Mouse (Mus musculus) CH12.LX (cell line): ENCODE data around the gene Serpinb8. TPM values are rescaled to one million over a fixed set of nuclear protein-coding genes. Genes with fewer than 3 reads are reported as not detected.

Source experiments
- DNase-seq: peaks from one replicate; pipeline ENCODE4 v3.0.0-alpha.2; 2013; ENCODE audit errors: extremely low read depth
- H3K27ac ChIP-seq: 2 replicates; pipeline ENCODE4 v1.5.1; 2012; ENCODE audit warnings: low read depth, mild to moderate bottlenecking, control low read depth, moderate library complexity; ENCODE audit not compliant: insufficient read depth
- H3K27me3 ChIP-seq: replicated peaks from 2 replicates; pipeline ENCODE3; 2012; ENCODE audit warnings: inconsistent platforms
- H3K36me3 ChIP-seq, 2 experiments: replicated peaks in 1 of 2; 2 replicates each; pipeline versions ENCODE3 to v1.6.1; 2012; ENCODE audit warnings: inconsistent platforms in 1 of 2, low read length in 1 of 2, mild to moderate bottlenecking in 1 of 2, mixed read lengths in 1 of 2, moderate library complexity in 1 of 2; ENCODE audit not compliant: control insufficient read depth in 1 of 2, insufficient read depth in 1 of 2
- H3K4me1 ChIP-seq, 2 experiments: 2 replicates each; pipeline ENCODE4 v1.6.1; 2012; ENCODE audit warnings: inconsistent platforms in 1 of 2, moderate library complexity in 1 of 2; ENCODE audit not compliant: insufficient read depth in 2 of 2, control insufficient read depth in 1 of 2
- H3K4me2 ChIP-seq: 2 replicates; pipeline ENCODE4 v1.6.1; 2012; ENCODE audit warnings: low read depth, mild to moderate bottlenecking, control low read depth; ENCODE audit not compliant: poor library complexity, insufficient read depth, severe bottlenecking
- H3K4me3 ChIP-seq, 3 experiments: fragments of 150-350 bp in 1 of 3; sonication (generic) in 1 of 3; replicated peaks in 1 of 3; 2 replicates each; pipeline versions ENCODE3 to v1.5.1; 2011 to 2012; ENCODE audit warnings: low read depth in 2 of 3, low read length in 2 of 3, mild to moderate bottlenecking in 2 of 3, moderate library complexity in 2 of 3, control low read depth in 1 of 3, improper control_type of control experiment in 1 of 3, inconsistent platforms in 1 of 3, mixed read lengths in 1 of 3; ENCODE audit not compliant: poor library complexity in 1 of 3
- H3K79me2 ChIP-seq: replicated peaks from 2 replicates; pipeline ENCODE4 v1.6.1; 2012; ENCODE audit warnings: mild to moderate bottlenecking, moderate library complexity; ENCODE audit not compliant: control insufficient read depth, poor library complexity, insufficient read depth, severe bottlenecking; ENCODE audit errors: extremely low read depth
- H3K9ac ChIP-seq: 2 replicates; pipeline ENCODE4 v1.6.1; 2012; ENCODE audit warnings: low read depth, mild to moderate bottlenecking, control low read depth, moderate library complexity; ENCODE audit not compliant: insufficient read depth
- H3K9me3 ChIP-seq: replicated peaks from 2 replicates; pipeline ENCODE3; 2012; ENCODE audit warnings: low read length, inconsistent platforms, mixed read lengths
- BHLHE40 ChIP-seq: IDR thresholded peaks from 2 replicates; pipeline ENCODE4 v1.6.1; 2011; ENCODE audit warnings: mild to moderate bottlenecking, low read depth, low read length, improper control_type of control experiment
- EP300 ChIP-seq: IDR thresholded peaks from 2 replicates; pipeline ENCODE4 v1.6.1; 2011; ENCODE audit warnings: low read length, improper control_type of control experiment
- ETS1 ChIP-seq: conservative IDR thresholded peaks from 2 replicates; pipeline ENCODE4 v1.6.1; 2012; ENCODE audit warnings: low read depth, mild to moderate bottlenecking, inconsistent platforms, low read length, improper control_type of control experiment, moderate library complexity
- GABPA ChIP-seq: IDR thresholded peaks from 2 replicates; pipeline ENCODE4 v1.6.1; 2012; ENCODE audit warnings: low read depth, low read length, improper control_type of control experiment, inconsistent platforms; ENCODE audit not compliant: insufficient replicate concordance
- IRF4 ChIP-seq: IDR thresholded peaks from 2 replicates; pipeline ENCODE4 v1.6.1; 2014; ENCODE audit warnings: low read depth, mild to moderate bottlenecking, inconsistent platforms, low read length, improper control_type of control experiment
- KAT2A ChIP-seq: IDR thresholded peaks from 2 replicates; pipeline ENCODE4 v1.6.1; 2012; ENCODE audit warnings: low read length, improper control_type of control experiment, inconsistent platforms; ENCODE audit not compliant: insufficient replicate concordance
- MAFK ChIP-seq: IDR thresholded peaks from 2 replicates; pipeline ENCODE4 v1.6.1; 2011; ENCODE audit warnings: low read length, improper control_type of control experiment; ENCODE audit not compliant: insufficient replicate concordance
- MAX ChIP-seq: IDR thresholded peaks from 2 replicates; pipeline ENCODE4 v1.6.1; 2011; ENCODE audit warnings: low read length, improper control_type of control experiment
- MAZ ChIP-seq: IDR thresholded peaks from 2 replicates; pipeline ENCODE4 v1.6.1; 2012; ENCODE audit warnings: low read depth, mild to moderate bottlenecking, inconsistent platforms, low read length, improper control_type of control experiment, moderate library complexity
- MYC ChIP-seq: IDR thresholded peaks from 2 replicates; pipeline ENCODE4 v1.6.1; 2011; ENCODE audit warnings: low read depth, mild to moderate bottlenecking, improper control_type of control experiment, low read length
- POLR2A ChIP-seq: IDR thresholded peaks from 2 replicates; pipeline ENCODE4 v1.6.1; 2011; ENCODE audit warnings: low read depth, mild to moderate bottlenecking, improper control_type of control experiment, low read length
- RCOR1 ChIP-seq: conservative IDR thresholded peaks from 2 replicates; pipeline ENCODE4 v1.6.1; 2012; ENCODE audit warnings: low read depth, mild to moderate bottlenecking, inconsistent platforms, low read length, improper control_type of control experiment
- SIN3A ChIP-seq: IDR thresholded peaks from 2 replicates; pipeline ENCODE4 v1.6.1; 2012; ENCODE audit warnings: low read length, improper control_type of control experiment, inconsistent platforms
- SMC3 ChIP-seq: IDR thresholded peaks from 2 replicates; pipeline ENCODE4 v1.6.1; 2011; ENCODE audit warnings: low read depth, low read length, improper control_type of control experiment
- TBP ChIP-seq: conservative IDR thresholded peaks from 2 replicates; pipeline ENCODE4 v1.6.1; 2011; ENCODE audit warnings: low read depth, low read length, improper control_type of control experiment
- TCF12 ChIP-seq: IDR thresholded peaks from 2 replicates; pipeline ENCODE4 v1.6.1; 2014; ENCODE audit warnings: low read depth, mild to moderate bottlenecking, inconsistent platforms, low read length, improper control_type of control experiment
- UBTF ChIP-seq: IDR thresholded peaks from 2 replicates; pipeline ENCODE4 v1.6.1; 2012; ENCODE audit warnings: low read depth, mild to moderate bottlenecking, inconsistent platforms, low read length, improper control_type of control experiment, moderate library complexity
- USF1 ChIP-seq: IDR thresholded peaks from 2 replicates; pipeline ENCODE4 v1.6.1; 2014; ENCODE audit warnings: low read depth, mild to moderate bottlenecking, inconsistent platforms, low read length, improper control_type of control experiment
- USF2 ChIP-seq: conservative IDR thresholded peaks from 2 replicates; pipeline ENCODE4 v1.6.1; 2011; ENCODE audit warnings: low read depth, low read length, improper control_type of control experiment
- ZMIZ1 ChIP-seq: IDR thresholded peaks from 2 replicates; pipeline ENCODE4 v1.6.1; 2012; ENCODE audit warnings: low read depth, mild to moderate bottlenecking, inconsistent platforms, low read length, improper control_type of control experiment
- ZNF384 ChIP-seq: IDR thresholded peaks from 2 replicates; pipeline ENCODE4 v1.6.1; 2012; ENCODE audit warnings: low read depth, low read length, improper control_type of control experiment, inconsistent platforms
- dilution Hi-C: fragments of 300-500 bp; cut with MboI; formaldehyde crosslinking; loops from 2 replicates; pipeline ENCODE4 v1.14.3; 2020; ENCODE audit warnings: low sequenced_read_pairs; ENCODE audit not compliant: extremely low pct_unique_long_range_greater_than_20kb, extremely low pct_ligation_motif_present
- in situ Hi-C: fragments of 300-500 bp; cut with MboI; formaldehyde crosslinking; loops from 3 replicates; pipeline ENCODE4 v1.14.3; 2019; ENCODE audit warnings: low sequenced_read_pairs, low pct_ligation_motif_present, low pct_unique_long_range_greater_than_20kb, mixed read lengths
- polyA plus RNA-seq: library from polyadenylated mRNA; unstranded; fragments of >175 nt; gene quantifications from 2 replicates; pipeline ENCODE4 v1.2.1, GENCODE M21; 2012; ENCODE audit warnings: low read depth; ENCODE audit not compliant: insufficient read length
- total RNA-seq, 2 experiments: library from RNA; depleted of rRNA; stranded (reverse); fragments of 300-350 nt in 1 of 2; fragments of >200 nt in 1 of 2; gene quantifications; 2 replicates each; pipeline ENCODE4 v1.2.3; 2012 to 2014

The Serpinb8 gene
- total and polyA plus RNA-seq, 3 experiments, result 2.3 to 15.1 (median 3.7) TPM

DNA sequence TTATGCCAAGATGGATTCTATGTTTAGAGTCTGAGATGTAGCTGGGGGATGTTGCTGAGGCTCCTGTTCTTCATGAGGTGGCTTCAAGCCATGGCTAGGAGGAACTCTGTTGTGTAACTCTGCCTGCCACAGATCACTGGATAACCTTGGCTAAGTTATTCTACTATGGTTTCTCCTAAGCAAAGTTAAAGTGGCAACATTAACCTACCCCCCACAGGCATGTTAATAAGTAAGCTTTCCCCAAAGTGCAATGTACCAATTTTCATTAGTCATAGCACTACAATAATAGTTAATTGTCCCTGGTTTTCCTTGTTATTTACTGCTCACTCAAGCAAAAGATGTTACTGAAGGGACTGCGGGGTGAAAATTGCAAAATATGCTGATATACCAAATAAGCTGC lies 48.2 kb downstream of the Serpinb8 start:
- Histone ChIP-seq H3K9ac (no peak overlapping the region), H3K27ac (no peak overlapping the region), H3K4me3 (no peak overlapping the region), H3K4me2 (no peak overlapping the region), H3K4me1 (peaks cover 0 to 5% of the 10 kb centered on the region in 2 experiments; a peak in 1 of 4 replicates), H3K27me3 (no peaks in the 10 kb centered on the region), H3K79me2 (no peaks in the 10 kb centered on the region), H3K36me3 (no peaks in the 10 kb centered on the region), H3K9me3 (no peaks in the 10 kb centered on the region)
- in situ Hi-C loops, result no loop called here
- DNase-seq, result no peak
- dilution Hi-C loops, result no loop called here
- no peak for TF ChIP-seq MYC
- no peak for TF ChIP-seq BHLHE40
- no peak for TF ChIP-seq ETS1
- no peak for TF ChIP-seq TCF12
- TF ChIP-seq POLR2A, result no peak
- no peak for TF ChIP-seq USF1
- no peak for TF ChIP-seq ZMIZ1
- TF ChIP-seq TBP, result no peak
- no peak for TF ChIP-seq GABPA
- no peak for TF ChIP-seq ZNF384
- TF ChIP-seq IRF4, result no peak
- no peak for TF ChIP-seq MAZ
- no peak for TF ChIP-seq USF2
- TF ChIP-seq, all 38 proteins: peak for 0

DNA sequence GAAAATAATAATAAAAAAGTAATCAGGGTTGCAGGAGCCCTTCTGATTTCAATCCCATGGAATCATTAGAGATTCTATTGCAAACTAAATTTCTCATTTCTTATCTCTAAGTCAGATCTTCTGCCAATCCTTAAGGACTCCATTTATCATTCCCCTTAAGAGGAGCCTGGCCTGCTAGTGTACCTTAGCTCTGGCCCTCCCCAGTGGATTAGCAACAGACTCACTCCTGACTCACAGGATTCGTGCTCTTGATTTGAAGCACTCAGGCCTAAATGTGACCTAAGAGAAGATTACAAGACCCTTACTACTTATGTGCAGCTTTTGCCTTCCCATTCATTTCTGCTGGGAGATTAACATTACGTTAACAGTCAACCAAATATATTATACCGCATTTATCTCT lies 48.7 kb downstream of the Serpinb8 start:
- H3K4me1 ChIP-seq, result peaks cover 0 to 5% of the 10 kb centered on the region in 2 experiments; a peak in 1 of 4 replicates
- no peaks in the 10 kb centered on the region for H3K27me3 ChIP-seq
- H3K9ac ChIP-seq, result no peak overlapping the region
- no peak for TF ChIP-seq SIN3A
- no peak for TF ChIP-seq TBP
- no peak for TF ChIP-seq MAX
- TF ChIP-seq MAFK, result no peak
- no peak for TF ChIP-seq BHLHE40
- TF ChIP-seq KAT2A, result no peak
- no peak for TF ChIP-seq EP300
- no peak for TF ChIP-seq UBTF
- no peak for TF ChIP-seq RCOR1
- TF ChIP-seq SMC3, result no peak
- in situ Hi-C loops (no loop called here), dilution Hi-C loops (no loop called here)
- no peak overlapping the region for H3K4me2 ChIP-seq
- DNase-seq, result no peak
- no peak overlapping the region for H3K27ac ChIP-seq
- no peaks in the 10 kb centered on the region for H3K9me3 ChIP-seq
- no peaks in the 10 kb centered on the region for H3K79me2 ChIP-seq
- no peak overlapping the region for H3K4me3 ChIP-seq
- no peaks in the 10 kb centered on the region for H3K36me3 ChIP-seq
